Mouse (Mus musculus) urinary bladder, postnatal 14 days (tissue): ENCODE results near the gene Bpnt1.
"Not testable (repeated sequence)": the region's sequence is repeated elsewhere in the genome, so short reads cannot be mapped to it uniquely, and the experiment has no call there.

Source experiments
- DNase-seq: peaks from one replicate; pipeline ENCODE4 v3.0.0; 2021; ENCODE audit warnings: low spot score

Bpnt1 gene

GRCm38 (mm10) chr1:185331983-185332430 is at the start of gene Bpnt1:
Gene Bpnt1 (plus strand): TSS chr1:185332149.
- peak; percentile 87 for DNase-seq

- no peak for DNase-seq
These were observed 49.1 kb upstream of the Bpnt1 start for GRCm38 (mm10) chr1:185282846-185283245.

- no peak for DNase-seq
These were observed 48.7 kb upstream of the Bpnt1 start for GRCm38 (mm10) chr1:185283247-185283646.

GRCm38 (mm10) chr1:185284740-185285139 is 47.2 kb upstream of the Bpnt1 start:
- DNase-seq, result peak; percentile 41

GRCm38 (mm10) chr1:185285171-185285570 is 46.8 kb upstream of the Bpnt1 start:
- peak; percentile 43 for DNase-seq

- no peak for DNase-seq
These were observed 44.9 kb upstream of the Bpnt1 start for GRCm38 (mm10) chr1:185287066-185287465.

- DNase-seq, result peak; percentile 22
These were observed 42.7 kb upstream of the Bpnt1 start for GRCm38 (mm10) chr1:185289231-185289630.

GRCm38 (mm10) chr1:185291336-185291735 is 40.6 kb upstream of the Bpnt1 start:
- no peak for DNase-seq

- no peak for DNase-seq
These were observed 39.1 kb upstream of the Bpnt1 start for GRCm38 (mm10) chr1:185292646-185293360.

GRCm38 (mm10) chr1:185296850-185297249 is 35.1 kb upstream of the Bpnt1 start:
- DNase-seq, result no peak

GRCm38 (mm10) chr1:185298496-185298895 is 33.5 kb upstream of the Bpnt1 start:
- DNase-seq, result no peak

- no peak for DNase-seq
These were observed 29.1 kb upstream of the Bpnt1 start for GRCm38 (mm10) chr1:185302816-185303215.

- no peak for DNase-seq
These were observed 25.1 kb upstream of the Bpnt1 start for GRCm38 (mm10) chr1:185306836-185307235.

- no peak for DNase-seq
These were observed 24.3 kb upstream of the Bpnt1 start for GRCm38 (mm10) chr1:185307645-185308044.

- no peak for DNase-seq
These were observed 23.6 kb upstream of the Bpnt1 start for GRCm38 (mm10) chr1:185308334-185308733.

- no peak for DNase-seq
These were observed 23.0 kb upstream of the Bpnt1 start for GRCm38 (mm10) chr1:185308908-185309307.

- no peak for DNase-seq
These were observed 20.0 kb upstream of the Bpnt1 start for GRCm38 (mm10) chr1:185311949-185312348.

GRCm38 (mm10) chr1:185314546-185314945 is 17.4 kb upstream of the Bpnt1 start:
- no peak for DNase-seq

GRCm38 (mm10) chr1:185315846-185316568 is 15.9 kb upstream of the Bpnt1 start:
- no peak for DNase-seq

- DNase-seq, result not testable (repeated sequence)
These were observed 4.1 kb upstream of the Bpnt1 start for GRCm38 (mm10) chr1:185327754-185328345.

- DNase-seq, result peak; percentile 91
These were observed 3.0 kb upstream of the Bpnt1 start, which contains the start of gene Iars2 for GRCm38 (mm10) chr1:185328721-185329610. Gene Iars2 (minus strand): TSS chr1:185329396.

GRCm38 (mm10) chr1:185329851-185330250 is 2.1 kb upstream of the Bpnt1 start:
- DNase-seq, result no peak
